Mouse (Mus musculus) urinary bladder, adult 2 months (tissue): ENCODE measurements around the gene Scrn1. TPM values are rescaled to one million over a fixed set of nuclear protein-coding genes. Genes with fewer than 3 reads are reported as not detected.

Source experiments
- DNase-seq: peaks from one replicate; pipeline ENCODE4 v3.0.0; 2022; ENCODE audit warnings: low spot score
- polyA plus RNA-seq: library from polyadenylated mRNA; depleted of rRNA; stranded (reverse); fragments of >200 nt; gene quantifications from 2 replicates; pipeline ENCODE4 v1.2.3, GENCODE M21; 2012; rRNA removed

Scrn1 gene
- 6.3 and 13.0 TPM in 2 replicates for polyA plus RNA-seq

DNA sequence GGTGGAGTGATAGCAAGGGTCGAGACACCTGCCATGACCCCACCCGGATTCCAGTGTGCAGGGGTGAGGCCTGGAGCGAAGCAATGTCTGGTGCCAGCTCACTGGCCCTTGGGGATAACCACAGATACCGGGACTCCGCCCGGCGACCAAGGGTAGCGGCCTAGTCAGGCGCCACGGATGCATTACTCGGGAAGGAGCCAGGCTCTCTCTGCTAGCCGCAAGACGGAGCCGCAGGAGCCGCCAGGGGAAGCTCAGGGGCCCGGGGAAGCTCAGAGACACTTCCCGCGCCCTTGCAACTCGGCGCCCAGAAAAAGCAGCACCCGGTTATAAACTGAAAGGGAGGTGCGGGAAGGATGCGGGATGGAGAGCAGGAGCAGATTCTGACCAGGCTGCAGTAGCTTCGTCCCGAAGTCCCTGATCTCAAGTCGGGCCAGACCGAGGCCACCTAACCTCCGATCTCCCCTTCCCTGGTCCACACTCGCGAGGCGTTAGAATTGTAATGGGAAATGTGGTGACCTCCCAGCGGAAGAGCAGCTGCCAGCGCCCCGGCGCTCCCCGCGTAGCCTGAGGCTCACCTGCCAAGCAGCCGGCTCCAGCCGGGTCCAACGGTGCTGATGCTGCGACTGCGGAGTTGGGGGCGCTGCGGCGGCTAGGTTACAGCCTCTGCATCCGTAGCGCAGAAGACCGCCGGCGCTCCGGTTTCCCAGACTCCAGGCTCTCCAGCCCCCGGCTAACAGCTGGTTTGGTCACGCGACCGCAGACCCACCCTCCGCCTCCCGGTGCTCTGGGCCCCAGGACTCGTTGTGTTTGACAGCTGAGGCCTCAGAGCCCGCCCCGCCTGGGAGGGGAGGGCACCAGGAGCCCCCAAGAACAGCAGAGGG, at the start of gene Scrn1:
TSS of gene Scrn1 (minus strand) at position 825 of the 881 bp plus-strand sequence.
- peak; percentile 29 for DNase-seq

DNA sequence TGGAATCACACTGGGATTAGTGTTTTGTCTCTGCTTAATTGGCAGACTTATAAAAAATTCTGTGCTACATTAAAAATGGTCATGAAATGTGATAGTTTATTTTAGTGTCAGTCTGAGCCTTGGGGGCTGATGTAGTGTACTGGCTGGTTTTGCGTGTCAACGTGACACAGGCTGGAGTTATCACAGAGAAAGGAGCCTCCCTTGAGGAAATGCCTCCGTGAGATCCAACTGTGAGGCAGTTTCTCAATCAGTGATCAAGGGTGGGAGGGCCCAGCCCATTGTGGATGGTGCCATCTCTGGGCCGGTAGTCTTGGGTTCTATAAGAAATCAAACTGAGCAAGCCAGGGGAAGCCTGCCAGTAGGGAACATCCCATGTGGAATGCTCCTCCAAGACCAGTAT, 40.0 kb upstream of the Scrn1 start:
- DNase-seq = no peak

GRCm38 (mm10) chr6:54604001-54604715, 37.9 kb upstream of the Scrn1 start:
- DNase-seq = no peak

- DNase-seq = no peak
These were observed 36.6 kb upstream of the Scrn1 start for GRCm38 (mm10) chr6:54602891-54603290.

GRCm38 (mm10) chr6:54600681-54601347, 34.5 kb upstream of the Scrn1 start:
- no peak for DNase-seq

GRCm38 (mm10) chr6:54597711-54598110, 31.4 kb upstream of the Scrn1 start:
- no peak for DNase-seq

DNA sequence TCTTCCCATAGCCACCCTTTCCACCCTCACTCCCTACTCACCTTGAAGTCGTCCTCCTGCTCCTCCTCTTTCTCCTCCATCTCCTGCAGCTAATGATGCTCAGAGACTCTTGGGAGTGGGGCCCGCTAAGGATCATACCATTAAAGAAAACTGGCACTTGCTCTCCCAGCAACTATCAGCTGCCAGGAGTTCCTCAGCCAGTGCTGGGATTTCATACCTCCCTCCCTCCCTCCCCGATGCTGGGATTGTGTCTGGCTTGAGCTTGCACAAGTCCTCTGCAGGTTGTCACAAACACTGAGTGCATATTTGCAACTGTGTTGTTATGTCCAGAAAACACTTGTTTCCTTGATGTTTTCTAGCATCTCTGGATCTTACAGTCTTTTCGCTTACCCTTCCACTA, 30.9 kb upstream of the Scrn1 start, which contains the start of gene Fkbp14:
TSS of gene Fkbp14 (minus strand) at position 101 of the 400 bp plus-strand sequence.
- no peak for DNase-seq

DNA sequence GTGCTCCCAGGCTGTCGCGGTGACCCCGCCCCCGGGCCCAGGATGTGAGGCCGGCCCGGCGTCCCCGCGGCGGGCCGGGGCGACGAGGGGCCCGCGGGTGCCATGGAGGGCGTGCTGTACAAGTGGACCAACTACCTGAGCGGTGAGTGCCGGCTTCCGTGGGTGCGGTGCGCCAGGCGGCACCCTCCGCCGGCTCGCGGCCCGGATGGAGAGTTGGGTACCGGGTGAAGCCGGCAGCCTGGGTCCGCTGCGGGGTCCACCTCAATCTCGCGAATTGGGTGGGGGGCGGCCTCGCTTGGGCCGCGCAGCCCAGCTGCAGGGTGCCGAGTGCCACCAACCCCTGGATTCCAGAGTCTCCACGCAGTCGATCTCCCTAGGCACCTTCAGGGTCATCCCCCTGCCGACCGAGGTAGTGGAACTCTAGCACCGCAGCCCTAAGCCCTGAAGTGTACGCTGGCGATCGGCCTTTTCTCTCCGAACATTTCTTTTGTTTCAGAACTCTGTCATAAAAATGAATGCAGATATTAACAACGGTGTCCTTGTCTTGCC, 29.1 kb upstream of the Scrn1 start:
- no peak for DNase-seq

DNA sequence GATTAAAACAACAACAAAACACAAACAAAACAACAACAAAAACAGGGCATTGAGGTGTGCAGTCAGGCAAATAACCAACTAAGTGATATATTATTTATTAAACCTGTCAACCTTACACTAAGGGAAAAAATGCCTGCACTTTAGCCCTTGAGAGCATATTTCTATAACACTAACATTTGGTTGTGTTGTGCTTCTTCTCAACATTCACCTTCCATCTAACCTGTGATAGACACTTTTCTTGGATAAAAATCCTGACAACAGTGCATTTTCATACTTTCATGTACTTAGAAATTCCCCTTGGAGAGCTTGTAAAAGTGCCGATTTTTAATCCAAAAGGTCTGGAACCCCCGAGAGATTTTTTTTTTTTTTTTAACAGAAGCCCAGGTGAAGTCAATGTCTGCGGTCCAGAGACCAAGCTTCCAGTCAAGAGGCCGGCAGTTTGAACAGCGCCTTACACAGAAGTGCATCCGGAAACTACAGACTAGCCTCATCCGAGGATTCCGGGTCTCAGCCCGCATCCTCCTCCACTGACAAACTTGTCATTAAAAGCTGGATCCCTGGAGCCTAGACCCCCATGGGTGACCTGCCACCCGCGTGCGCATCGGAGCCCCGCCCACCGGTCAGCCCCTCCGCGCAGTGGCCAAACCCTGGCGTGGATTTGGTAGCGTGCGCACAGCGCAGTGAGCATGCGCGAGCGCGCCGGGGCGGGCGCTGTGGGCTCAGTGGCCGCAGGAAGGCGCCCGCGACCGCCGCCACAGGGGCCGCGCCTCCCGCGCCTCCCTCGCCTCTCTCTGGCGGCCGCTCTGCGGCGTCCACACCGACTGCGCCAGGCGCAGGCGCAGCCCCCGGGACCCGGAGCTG, 28.4 kb upstream of the Scrn1 start, which contains the start of gene Plekha8:
TSS of gene Plekha8 (plus strand) at position 643 of the 861 bp plus-strand sequence.
- peak; percentile 88 for DNase-seq

- DNase-seq = no peak
These were observed 27.6 kb upstream of the Scrn1 start for GRCm38 (mm10) chr6:54593766-54594468.

DNA sequence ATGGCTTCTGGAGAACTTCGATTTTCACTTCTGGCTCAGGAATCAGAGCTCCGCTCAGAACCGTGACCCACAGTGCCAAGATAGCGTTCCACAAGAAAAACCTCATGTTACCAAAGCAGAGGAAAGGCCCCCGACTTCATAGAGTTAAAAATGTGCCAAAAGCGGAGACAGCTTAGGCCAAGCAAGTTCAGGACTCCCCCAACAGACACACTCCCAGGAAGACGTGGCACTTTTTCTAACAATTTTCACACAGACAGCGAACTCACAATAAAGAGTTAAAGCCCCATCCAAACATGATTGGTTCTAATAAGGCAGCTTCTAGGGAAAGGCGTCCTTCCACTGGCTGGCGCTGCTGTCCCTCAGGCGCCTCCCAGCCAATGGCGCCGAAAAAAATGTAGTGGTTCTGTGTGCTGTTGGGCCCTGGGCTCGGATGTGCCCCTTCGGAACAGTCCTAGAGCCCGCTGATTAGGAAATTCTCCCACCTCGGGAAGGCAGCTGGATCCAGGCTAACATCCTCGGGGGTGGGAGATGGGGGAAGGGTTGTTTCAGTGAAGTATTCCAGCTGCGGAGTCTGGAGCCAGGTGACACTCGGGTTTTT, 26.7 kb upstream of the Scrn1 start:
- peak; percentile 79 for DNase-seq

- DNase-seq = no peak
These were observed 25.5 kb upstream of the Scrn1 start for GRCm38 (mm10) chr6:54591778-54592177.

- DNase-seq = no peak
These were observed 24.4 kb upstream of the Scrn1 start for GRCm38 (mm10) chr6:54590691-54591090.

- DNase-seq = no peak
These were observed 21.9 kb upstream of the Scrn1 start for GRCm38 (mm10) chr6:54588212-54588611.

- DNase-seq = no peak
These were observed 21.4 kb upstream of the Scrn1 start for GRCm38 (mm10) chr6:54587683-54588082.

DNA sequence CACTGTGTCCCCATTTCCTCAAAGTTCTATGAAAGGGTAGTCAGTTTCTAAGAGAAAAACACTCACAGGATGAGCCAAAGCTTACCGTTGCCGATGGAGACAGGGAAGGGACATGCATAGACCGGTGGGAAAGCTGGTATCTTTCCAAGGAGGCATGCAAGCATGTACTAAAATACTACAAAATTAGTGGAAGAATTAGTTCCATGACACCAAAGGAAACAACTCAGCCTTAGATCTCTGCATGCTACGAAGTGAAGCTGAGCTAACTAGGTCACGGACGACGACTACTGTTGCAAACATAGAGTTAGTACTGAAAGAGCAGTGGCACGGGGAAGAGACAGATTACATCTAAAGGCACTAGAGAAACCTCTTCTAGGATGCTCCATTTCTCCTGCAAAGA, 20.6 kb upstream of the Scrn1 start:
- DNase-seq = no peak

GRCm38 (mm10) chr6:54586175-54586574, 19.9 kb upstream of the Scrn1 start:
- no peak for DNase-seq

DNA sequence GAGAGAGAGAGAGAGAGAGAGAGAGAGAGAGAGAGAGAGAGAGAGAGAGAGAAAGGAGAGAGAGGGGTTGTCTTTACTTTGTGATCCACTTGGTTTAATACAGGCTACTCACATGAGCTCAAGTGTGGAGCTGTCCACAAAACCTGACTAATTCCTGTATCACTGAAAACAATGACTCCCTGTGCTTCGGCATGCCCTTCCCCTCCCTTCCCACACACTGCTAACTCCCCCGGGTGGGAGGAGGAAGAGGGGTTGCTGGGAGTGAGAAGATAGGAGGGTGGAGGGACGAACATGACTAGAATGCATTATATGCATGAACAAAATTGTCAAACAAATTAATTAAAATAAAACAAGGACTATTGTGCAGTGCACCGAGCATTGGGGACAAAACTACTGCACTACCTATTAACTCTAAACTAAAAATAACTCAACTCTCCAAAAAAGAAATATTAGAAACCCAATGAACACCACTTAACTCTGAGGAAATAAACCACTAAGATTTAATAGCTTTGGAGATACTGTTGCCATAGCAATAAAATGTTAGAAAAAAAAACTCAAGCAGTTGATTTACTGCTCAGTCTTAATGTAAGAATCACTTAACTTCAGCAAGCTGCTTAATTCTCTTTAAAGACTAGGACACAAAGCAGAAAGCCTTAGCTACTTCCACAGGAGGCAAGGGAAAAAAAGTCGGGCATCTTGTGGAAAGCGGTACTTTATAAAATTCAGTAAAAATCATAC, 7.1 kb upstream of the Scrn1 start:
- no peak for DNase-seq

GRCm38 (mm10) chr6:54569776-54570175, 3.5 kb upstream of the Scrn1 start:
- DNase-seq = no peak
